Mouse (Mus musculus): Measurements from ENCODE around the gene Ccdc187. TPM values are rescaled to one million over a fixed set of nuclear protein-coding genes. Genes with fewer than 3 reads are reported as not detected.

The Ccdc187 gene
- polyA plus RNA-seq, 1 experiment from 2014 or later: 0.34 TPM

GRCm38 (mm10) chr2:26230253-26230652, 64.1 kb downstream of the Ccdc187 start:
- WGBS: 57% methylated on average over 4 of the region's 4 CpGs
- no peak for ATAC-seq (ENCODE audit: low FRiP score)
- H3K4me1 ChIP-seq: no peaks in the 10 kb centered on the region

GRCm38 (mm10) chr2:26227788-26228187, 66.6 kb downstream of the Ccdc187 start:
- Histone ChIP-seq H3K9ac (no peak overlapping the region), H3K4me1 (no peaks in the 10 kb centered on the region), H3K36me3 (replicated peaks) (peaks cover 32% of the 10 kb centered on the region), H3K4me3 (replicated peaks) (no peak overlapping the region), H3K4me2 (no peak overlapping the region), H3K9me3 (no peaks in the 10 kb centered on the region), H3K27me3 (no peaks in the 10 kb centered on the region), H3K27ac (no peak overlapping the region)
- WGBS: 62% methylated on average over 1 of the region's 1 CpGs
- ATAC-seq (ENCODE audit: low FRiP score): peak; percentile 65; the same call in 1 of the 2 replicates

More at GRCm38 (mm10) chr2:26230253-26230652, 64.1 kb downstream of the Ccdc187 start:
- H3K4me2 ChIP-seq: no peak overlapping the region
- no peak overlapping the region for H3K4me3 ChIP-seq (replicated peaks)
- no peak overlapping the region for H3K9ac ChIP-seq
- no peak overlapping the region for H3K27ac ChIP-seq
- H3K27me3 ChIP-seq: no peaks in the 10 kb centered on the region
- H3K9me3 ChIP-seq: no peaks in the 10 kb centered on the region
- peaks cover 11% of the 10 kb centered on the region for H3K36me3 ChIP-seq (replicated peaks)

GRCm38 (mm10) chr2:26225242-26225641, 69.1 kb downstream of the Ccdc187 start:
- no peak for ATAC-seq (ENCODE audit: low FRiP score)
- no peak overlapping the region for H3K4me2 ChIP-seq
- no peak overlapping the region for H3K9ac ChIP-seq
- H3K9me3 ChIP-seq: no peaks in the 10 kb centered on the region
- WGBS: 92% methylated on average over 4 of the region's 4 CpGs
- no peak overlapping the region for H3K27ac ChIP-seq
- peaks cover 55% of the 10 kb centered on the region for H3K36me3 ChIP-seq (replicated peaks)
- no peak overlapping the region for H3K4me3 ChIP-seq (replicated peaks)
- H3K27me3 ChIP-seq: no peaks in the 10 kb centered on the region
- no peaks in the 10 kb centered on the region for H3K4me1 ChIP-seq

GRCm38 (mm10) chr2:26223961-26224360, 70.4 kb downstream of the Ccdc187 start:
- no peak overlapping the region for H3K4me2 ChIP-seq
- H3K27ac ChIP-seq: no peak overlapping the region
- no peak for ATAC-seq (ENCODE audit: low FRiP score)
- 79% methylated on average over 3 of the region's 3 CpGs for WGBS
- no peaks in the 10 kb centered on the region for H3K4me1 ChIP-seq
- H3K9ac ChIP-seq: no peak overlapping the region
- no peak overlapping the region for H3K4me3 ChIP-seq (replicated peaks)
- H3K9me3 ChIP-seq: no peaks in the 10 kb centered on the region
- H3K36me3 ChIP-seq (replicated peaks): peaks cover 68% of the 10 kb centered on the region
- H3K27me3 ChIP-seq: no peaks in the 10 kb centered on the region

GRCm38 (mm10) chr2:26214526-26214925, 79.8 kb downstream of the Ccdc187 start:
- Histone ChIP-seq H3K27me3 (no peaks in the 10 kb centered on the region), H3K4me1 (peaks cover 7% of the 10 kb centered on the region; the same call in 1 of the 2 replicates), H3K27ac (0 out of 2 replicates have a peak overlapping the region, but pooled peaks have one; percentile 14), H3K4me3 (replicated peaks) (no peak overlapping the region), H3K9me3 (no peaks in the 10 kb centered on the region), H3K4me2 (no peak overlapping the region), H3K9ac (no peak overlapping the region), H3K36me3 (replicated peaks) (peaks cover 81% of the 10 kb centered on the region)
- peak; percentile 23; the same call in 1 of the 2 replicates for ATAC-seq (ENCODE audit: low FRiP score)
- WGBS: 41% methylated on average over 3 of the region's 3 CpGs

- Histone ChIP-seq H3K36me3 (replicated peaks) (peaks cover 41% of the 10 kb centered on the region), H3K4me3 (replicated peaks) (no peak overlapping the region), H3K27ac (no peak overlapping the region), H3K4me2 (no peak overlapping the region), H3K9ac (no peak overlapping the region), H3K9me3 (no peaks in the 10 kb centered on the region), H3K27me3 (peaks cover 42% of the 10 kb centered on the region), H3K4me1 (peaks cover 26% of the 10 kb centered on the region)
- WGBS: 75% methylated on average over 3 of the region's 3 CpGs
- no peak for ATAC-seq (ENCODE audit: low FRiP score)
These were observed 84.8 kb downstream of the Ccdc187 start for GRCm38 (mm10) chr2:26209566-26209965.

GRCm38 (mm10) chr2:26208126-26208789, 86.1 kb downstream of the Ccdc187 start, which contains the start of gene Lhx3:
Gene Lhx3 (minus strand): TSS chr2:26208289.
- Histone ChIP-seq H3K4me2 (no peak within 1 kb of the TSS), H3K27ac (no peak within 1 kb of the TSS)

GRCm38 (mm10) chr2:26207559-26207958, 86.8 kb downstream of the Ccdc187 start:
- WGBS: 2% methylated on average over 9 of the region's 9 CpGs
- Histone ChIP-seq H3K4me3 (replicated peaks) (no peak overlapping the region), H3K27me3 (peaks cover 62% of the 10 kb centered on the region), H3K36me3 (replicated peaks) (peaks cover 28% of the 10 kb centered on the region), H3K4me2 (no peak overlapping the region), H3K4me1 (peaks cover 29% of the 10 kb centered on the region), H3K9ac (no peak overlapping the region), H3K9me3 (no peaks in the 10 kb centered on the region), H3K27ac (no peak overlapping the region)
- peak; percentile 53; the same call in 1 of the 2 replicates for ATAC-seq (ENCODE audit: low FRiP score)

More at GRCm38 (mm10) chr2:26208126-26208789, 86.1 kb downstream of the Ccdc187 start, which contains the start of gene Lhx3:
- H3K27me3 ChIP-seq: peaks cover 55% of the 10 kb centered on the region
- ATAC-seq (ENCODE audit: low FRiP score): no peak
- peaks cover 24% of the 10 kb centered on the region for H3K4me1 ChIP-seq
- H3K4me3 ChIP-seq (replicated peaks): no peak within 1 kb of the TSS
- H3K9me3 ChIP-seq: no peaks in the 10 kb centered on the region
- peaks cover 32% of the 10 kb centered on the region for H3K36me3 ChIP-seq (replicated peaks)
- H3K9ac ChIP-seq: no peak within 1 kb of the TSS
- WGBS: 7% methylated on average over 19 of the region's 19 CpGs

- H3K4me1 ChIP-seq: peaks cover 35% of the 10 kb centered on the region
- no peaks in the 10 kb centered on the region for H3K9me3 ChIP-seq
- 9% methylated on average over 10 of the region's 10 CpGs for WGBS
- 0 out of 2 replicates have a peak overlapping the region, but pooled peaks have one; percentile 17 for H3K9ac ChIP-seq
- peaks cover 80% of the 10 kb centered on the region for H3K27me3 ChIP-seq
- peak overlapping the region; percentile 29; the same call in 1 of the 2 replicates for H3K4me3 ChIP-seq (replicated peaks)
- peaks cover 10% of the 10 kb centered on the region for H3K36me3 ChIP-seq (replicated peaks)
- H3K27ac ChIP-seq: no peak overlapping the region
- no peak overlapping the region for H3K4me2 ChIP-seq
- ATAC-seq (ENCODE audit: low FRiP score): no peak
These were observed 88.6 kb downstream of the Ccdc187 start for GRCm38 (mm10) chr2:26205761-26206160.

- no peak for ATAC-seq (ENCODE audit: low FRiP score)
- 2% methylated on average over 16 of the region's 16 CpGs for WGBS
These were observed 89.2 kb downstream of the Ccdc187 start for GRCm38 (mm10) chr2:26205126-26205525.

GRCm38 (mm10) chr2:26202849-26203475, 91.4 kb downstream of the Ccdc187 start:
- Histone ChIP-seq H3K4me1 (peaks cover 38% of the 10 kb centered on the region), H3K4me2 (peak overlapping the region; percentile 30; the same call in 1 of the 2 replicates), H3K27ac (no peak overlapping the region), H3K9ac (no peak overlapping the region), H3K4me3 (replicated peaks) (peak overlapping the region; percentile 19), H3K36me3 (replicated peaks) (no peaks in the 10 kb centered on the region), H3K9me3 (no peaks in the 10 kb centered on the region), H3K27me3 (peaks cover 100% of the 10 kb centered on the region)
- 1% methylated on average over 36 of the region's 36 CpGs for WGBS
- no peak for ATAC-seq (ENCODE audit: low FRiP score)

More at GRCm38 (mm10) chr2:26205126-26205525, 89.2 kb downstream of the Ccdc187 start:
- Histone ChIP-seq H3K9ac (no peak overlapping the region), H3K4me2 (no peak overlapping the region), H3K9me3 (no peaks in the 10 kb centered on the region), H3K27ac (no peak overlapping the region), H3K4me1 (peaks cover 35% of the 10 kb centered on the region), H3K27me3 (peaks cover 86% of the 10 kb centered on the region), H3K36me3 (replicated peaks) (0 out of 2 replicates have a peak, but pooled peaks cover 4% of the 10 kb centered on the region), H3K4me3 (replicated peaks) (no peak overlapping the region)
